Mouse (Mus musculus) left cerebral cortex, postnatal 14 days (tissue): ENCODE results near the gene 5330417H12Rik. TPM values are rescaled to one million over a fixed set of nuclear protein-coding genes. Genes with fewer than 3 reads are reported as not detected.
A peak's percentile ranks its signal among the peaks of the same experiment; 100 is the strongest.

Source experiments
- DNase-seq, 2 experiments: peaks; one replicate each; pipeline ENCODE4 v3.0.0; 2021 to 2022; ENCODE audit warnings: low spot score in 2 of 2, mixed read lengths in 1 of 2
- intact Hi-C: fragments of 180-260 bp; cut with DNase I; formaldehyde crosslinking; loops from one replicate; pipeline ENCODE4 v1.15.1; 2025
- long read RNA-seq, 2 experiments: library from polyadenylated mRNA; stranded (forward); transcript quantifications; one replicate each; pipeline ENCODE4 v2.0.0; 2021
- total RNA-seq, 2 experiments: library from RNA; stranded (reverse); gene quantifications; 2 replicates each; pipeline ENCODE4 v1.2.3; 2021

5330417H12Rik gene
- total RNA-seq = not detected
- long read RNA-seq, experiment 1 = 0 reads
- long read RNA-seq, experiment 2 = 0 reads

GRCm38 (mm10) chr7:107625061-107625460 lies at the start of gene 5330417H12Rik:
Gene 5330417H12Rik, minus strand, starts transcription at chr7:107625161.
- DNase-seq = no peak
- intact Hi-C loops = no loop called here

- intact Hi-C loops = no loop called here
- no peak for DNase-seq
These were observed 43.6 kb upstream of the 5330417H12Rik start for GRCm38 (mm10) chr7:107668514-107668913.

GRCm38 (mm10) chr7:107666262-107666902 lies 41.4 kb upstream of the 5330417H12Rik start:
- DNase-seq = no peak
- intact Hi-C loops = no loop called here

GRCm38 (mm10) chr7:107665586-107666261 lies 40.8 kb upstream of the 5330417H12Rik start:
- intact Hi-C loops = no loop called here
- peak; percentile 28 to 46 for DNase-seq

GRCm38 (mm10) chr7:107665221-107665585 lies 40.2 kb upstream of the 5330417H12Rik start:
- peak; percentile 43 to 76 for DNase-seq
- intact Hi-C loops = no loop called here

- peak; percentile 11 to 19 for DNase-seq
- intact Hi-C loops = loop anchor here (5.0 kb wide), 1 partner anchor 73 kb away; no protein-coding TSS in a partner anchor
These were observed 39.4 kb upstream of the 5330417H12Rik start for GRCm38 (mm10) chr7:107664063-107665056.

- DNase-seq = no peak
- intact Hi-C loops = loop anchor here (5.0 kb wide), 1 partner anchor 74 kb away; no protein-coding TSS in a partner anchor
These were observed 38.7 kb upstream of the 5330417H12Rik start for GRCm38 (mm10) chr7:107663621-107664020.

- intact Hi-C loops = loop anchor here (2.0 to 5.0 kb wide), 2 partner anchors 47 to 75 kb away; no protein-coding TSS in a partner anchor
- no peak for DNase-seq
These were observed 36.9 kb upstream of the 5330417H12Rik start for GRCm38 (mm10) chr7:107661843-107662281.

- DNase-seq = peak; percentile 80 to 85
- intact Hi-C loops = loop anchor here (2.0 to 5.0 kb wide), 2 partner anchors 47 to 76 kb away; no protein-coding TSS in a partner anchor
These were observed 36.4 kb upstream of the 5330417H12Rik start for GRCm38 (mm10) chr7:107661189-107661842.

- intact Hi-C loops = no loop called here
- DNase-seq = no peak
These were observed 34.4 kb upstream of the 5330417H12Rik start for GRCm38 (mm10) chr7:107659186-107659918.

- intact Hi-C loops = no loop called here
- no peak for DNase-seq
These were observed 31.5 kb upstream of the 5330417H12Rik start for GRCm38 (mm10) chr7:107656451-107656850.

GRCm38 (mm10) chr7:107651821-107652220 lies 26.9 kb upstream of the 5330417H12Rik start:
- intact Hi-C loops = no loop called here
- no peak for DNase-seq

- no peak for DNase-seq
- intact Hi-C loops = no loop called here
These were observed 25.0 kb upstream of the 5330417H12Rik start for GRCm38 (mm10) chr7:107649990-107650389.

GRCm38 (mm10) chr7:107648937-107649688 lies 24.2 kb upstream of the 5330417H12Rik start:
- intact Hi-C loops = no loop called here
- no peak for DNase-seq

GRCm38 (mm10) chr7:107644987-107645386 lies 20.0 kb upstream of the 5330417H12Rik start:
- intact Hi-C loops = no loop called here

GRCm38 (mm10) chr7:107642586-107643275 lies 17.8 kb upstream of the 5330417H12Rik start:
- intact Hi-C loops = no loop called here
- peak; percentile 8 to 14 for DNase-seq

More at GRCm38 (mm10) chr7:107644987-107645386, 20.0 kb upstream of the 5330417H12Rik start:
- DNase-seq = no peak

- intact Hi-C loops = no loop called here
- DNase-seq = no peak
These were observed 13.1 kb upstream of the 5330417H12Rik start for GRCm38 (mm10) chr7:107638026-107638425.
